Mouse (Mus musculus) kidney, adult 2 months (tissue): ENCODE data around the gene Spen.

Source experiments
- CTCF ChIP-seq: fragments of 200-500 bp; conservative IDR thresholded peaks from 2 replicates; pipeline ENCODE4 v1.5.1; 2011; ENCODE audit warnings: low read depth, mild to moderate bottlenecking, control low read depth, low read length, moderate library complexity, mixed read lengths; ENCODE audit not compliant: insufficient read depth, insufficient read length
- POLR2A ChIP-seq: fragments of 200-500 bp; IDR thresholded peaks from one replicate; pipeline ENCODE4 v1.6.1; 2011; ENCODE audit warnings: low read depth, low read length, control low read depth

DNA sequence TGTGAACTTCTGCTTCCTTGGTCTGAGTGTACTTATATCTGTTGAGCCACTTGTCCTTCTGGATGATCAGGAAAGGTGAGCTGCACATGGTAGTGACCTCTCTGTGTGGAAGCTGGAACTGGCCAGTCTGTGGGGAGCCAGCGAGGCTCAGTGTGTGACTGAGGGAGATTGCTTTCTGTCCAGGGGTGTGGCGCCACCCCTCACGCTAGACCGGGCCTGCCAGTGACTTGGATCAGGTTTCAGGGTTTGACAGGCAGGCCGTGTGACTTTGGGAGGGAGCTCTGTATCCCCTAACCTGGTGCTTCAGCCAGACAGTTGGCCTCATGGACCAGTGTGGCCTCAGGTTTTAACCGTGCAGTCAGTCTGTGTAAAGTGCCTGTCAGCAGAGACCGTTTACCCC is 80.2 kb downstream of the Spen start:
- TF ChIP-seq CTCF: no peak
- TF ChIP-seq POLR2A: no peak
